Mouse (Mus musculus) testis, adult 2 months (tissue): Measurements from ENCODE around the gene Tmem43.

Source experiments
- CTCF ChIP-seq: fragments of 200-500 bp; IDR thresholded peaks from 2 replicates; pipeline ENCODE4 v1.5.1; 2012; ENCODE audit warnings: low read depth, mild to moderate bottlenecking, inconsistent platforms, low read length, moderate library complexity; ENCODE audit not compliant: control insufficient read depth, insufficient read depth, insufficient replicate concordance
- POLR2A ChIP-seq: fragments of 200-500 bp; IDR thresholded peaks from 2 replicates; pipeline ENCODE4 v1.6.1; 2012; ENCODE audit warnings: low read depth, mild to moderate bottlenecking, inconsistent platforms, low read length, moderate library complexity; ENCODE audit not compliant: control insufficient read depth

- TF ChIP-seq CTCF (no peak), POLR2A (no peak)
Measured at GRCm38 (mm10) chr6:91474441-91475190, 1.1 kb downstream of the Tmem43 start.
